Mouse (Mus musculus) midbrain, embryonic 10.5 days (tissue): ENCODE measurements around the gene Zer1. TPM values are rescaled to one million over a fixed set of nuclear protein-coding genes. Genes with fewer than 3 reads are reported as not detected.

Experiments used
- DNase-seq: peaks from one replicate; pipeline ENCODE4 v3.0.0-alpha.2; 2017; ENCODE audit warnings: low spot score
- H3K27ac ChIP-seq: fragments of 300-500 bp; sonication (generic); replicated peaks from 2 replicates; pipeline ENCODE4 v1.5.1; 2016; ENCODE audit warnings: mild to moderate bottlenecking
- H3K27me3 ChIP-seq: fragments of 300-500 bp; sonication (generic); 2 replicates; pipeline ENCODE4 v1.6.1; 2016; ENCODE audit warnings: low read depth, mild to moderate bottlenecking; ENCODE audit not compliant: poor library complexity, severe bottlenecking
- H3K36me3 ChIP-seq: fragments of 300-500 bp; sonication (generic); 2 replicates; pipeline ENCODE4 v1.6.1; 2016; ENCODE audit warnings: mild to moderate bottlenecking, moderate library complexity
- H3K4me1 ChIP-seq: fragments of 300-500 bp; sonication (generic); 2 replicates; pipeline ENCODE4 v1.6.1; 2016
- H3K4me3 ChIP-seq: fragments of 300-500 bp; sonication (generic); 2 replicates; pipeline ENCODE4 v1.5.1; 2016; ENCODE audit warnings: mild to moderate bottlenecking, moderate library complexity
- H3K9me3 ChIP-seq: fragments of 300-500 bp; sonication (generic); replicated peaks from 2 replicates; pipeline ENCODE4 v1.6.1; 2016; ENCODE audit warnings: mild to moderate bottlenecking
- WGBS: fragments of 180-500 bp; shearing (Covaris S2); methylation state at CpG from one replicate; pipeline ENCODE4 v1.1.7; 2016; 5-methylcytosine and 5-hydroxymethylcytosine counted together
- polyA plus RNA-seq: library from polyadenylated mRNA; unstranded; fragments of >200 nt; fragmentation: Nextera tagmentation; extraction: Ambion mirVana; gene quantifications from 2 replicates; pipeline ENCODE4 v1.2.1, GENCODE M21; 2016

The Zer1 gene
- polyA plus RNA-seq, 1 experiment from 2014 or later: 6.0 TPM

DNA sequence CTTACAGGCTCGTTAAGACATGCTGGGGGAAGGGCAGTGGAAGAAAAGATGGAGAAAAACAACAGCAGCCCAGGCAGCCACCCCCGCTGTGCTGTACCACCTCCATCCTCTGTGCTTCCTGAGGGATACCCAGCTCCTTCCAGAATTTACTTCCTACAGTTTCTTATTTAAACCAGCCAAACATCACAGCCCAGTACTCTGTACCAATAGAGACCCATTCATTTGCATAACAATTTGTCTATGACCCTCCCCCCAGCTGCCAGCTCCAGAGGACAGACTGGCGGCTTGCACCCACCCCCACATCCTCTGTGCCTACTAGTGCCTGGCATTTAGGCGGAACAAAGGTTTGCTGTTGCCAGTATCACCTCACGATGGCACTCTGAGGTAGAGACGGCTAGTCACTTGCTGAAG is 4.7 kb downstream of the Zer1 start:
- DNase-seq: no peak
- Histone ChIP-seq H3K4me3 (no peak overlapping the region), H3K9me3 (no peaks in the 10 kb centered on the region), H3K4me1 (peaks cover 36% of the 10 kb centered on the region), H3K27me3 (no peaks in the 10 kb centered on the region), H3K27ac (peak overlapping the region; percentile 65), H3K36me3 (0 out of 2 replicates have a peak, but pooled peaks cover 4% of the 10 kb centered on the region)
- WGBS: 22% methylated on average over 6 of the region's 6 CpGs

DNA sequence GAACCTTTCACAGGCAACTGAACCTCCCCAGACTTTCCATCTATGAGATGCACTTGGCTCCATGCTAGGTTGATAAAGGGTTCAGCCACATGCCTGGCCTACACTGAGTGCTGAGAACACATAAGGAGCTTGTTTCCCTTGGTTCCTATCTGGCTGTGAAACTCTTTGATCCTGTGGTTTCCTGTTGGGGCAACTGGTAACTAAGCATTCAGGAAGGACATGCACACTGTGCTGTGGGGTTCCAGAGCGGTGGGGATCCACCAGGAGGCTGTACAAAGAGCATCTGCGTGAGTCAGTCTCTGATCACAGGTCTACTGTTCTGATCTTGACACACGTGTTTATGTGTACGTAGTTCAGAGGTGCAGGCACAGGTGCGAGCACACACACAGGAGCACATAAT is 11.8 kb downstream of the Zer1 start:
- Histone ChIP-seq H3K27me3 (no peaks in the 10 kb centered on the region), H3K9me3 (no peaks in the 10 kb centered on the region), H3K4me3 (no peak overlapping the region), H3K36me3 (peaks cover 54% of the 10 kb centered on the region), H3K4me1 (no peaks in the 10 kb centered on the region), H3K27ac (no peak overlapping the region)
- DNase-seq: no peak
- 95% methylated on average over 5 of the region's 5 CpGs for whole genome bisulfite sequencing

GRCm38 (mm10) chr2:30111500-30111899 is 12.9 kb downstream of the Zer1 start:
- 88% methylated on average over 2 of the region's 2 CpGs for WGBS
- peaks cover 64% of the 10 kb centered on the region for H3K36me3 ChIP-seq
- DNase-seq: no peak

DNA sequence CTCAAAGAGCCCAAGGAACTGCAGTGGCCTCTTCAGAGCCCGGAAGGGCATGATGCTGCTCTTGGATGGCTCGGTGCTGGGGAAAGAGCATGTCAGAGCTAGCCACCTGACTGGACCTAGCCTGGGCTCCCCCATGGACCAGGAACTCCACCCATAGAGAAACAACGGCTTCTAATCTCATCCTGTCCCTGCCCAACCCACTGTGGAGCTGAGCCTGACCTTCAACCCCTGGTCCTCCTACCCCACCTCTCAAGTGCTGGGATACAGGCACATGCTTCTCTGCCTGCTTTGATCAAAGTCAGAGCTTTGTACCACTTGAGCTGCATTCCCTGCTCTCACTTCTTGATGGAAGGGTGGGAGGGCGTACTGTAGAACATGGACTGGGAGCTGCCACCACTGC is 16.1 kb downstream of the Zer1 start:
- Histone ChIP-seq H3K4me1 (no peaks in the 10 kb centered on the region), H3K9me3 (no peaks in the 10 kb centered on the region), H3K4me3 (no peak overlapping the region), H3K36me3 (peaks cover 84% of the 10 kb centered on the region), H3K27ac (no peak overlapping the region), H3K27me3 (no peaks in the 10 kb centered on the region)
- no peak for DNase-seq
- 93% methylated on average over 4 of the region's 4 CpGs for WGBS

More at GRCm38 (mm10) chr2:30111500-30111899, 12.9 kb downstream of the Zer1 start:
- no peaks in the 10 kb centered on the region for H3K9me3 ChIP-seq
- no peaks in the 10 kb centered on the region for H3K27me3 ChIP-seq
- H3K4me1 ChIP-seq: no peaks in the 10 kb centered on the region
- no peak overlapping the region for H3K4me3 ChIP-seq
- no peak overlapping the region for H3K27ac ChIP-seq

- WGBS: 96% methylated on average over 5 of the region's 5 CpGs
- Histone ChIP-seq H3K4me3 (no peak overlapping the region), H3K9me3 (no peaks in the 10 kb centered on the region), H3K27me3 (no peaks in the 10 kb centered on the region), H3K27ac (no peak overlapping the region), H3K4me1 (no peaks in the 10 kb centered on the region), H3K36me3 (peaks cover 84% of the 10 kb centered on the region)
- no peak for DNase-seq
Measured at GRCm38 (mm10) chr2:30107646-30108045, 16.7 kb downstream of the Zer1 start.

GRCm38 (mm10) chr2:30106364-30106763 is 18.0 kb downstream of the Zer1 start:
- DNase-seq: peak; percentile 44
- Histone ChIP-seq H3K9me3 (no peaks in the 10 kb centered on the region), H3K4me3 (no peak overlapping the region), H3K4me1 (no peaks in the 10 kb centered on the region), H3K27me3 (no peaks in the 10 kb centered on the region), H3K27ac (no peak overlapping the region), H3K36me3 (peaks cover 88% of the 10 kb centered on the region)

- no peaks in the 10 kb centered on the region for H3K27me3 ChIP-seq
- H3K9me3 ChIP-seq: no peaks in the 10 kb centered on the region
- H3K4me1 ChIP-seq: no peaks in the 10 kb centered on the region
- H3K4me3 ChIP-seq: no peak overlapping the region
- no peak overlapping the region for H3K27ac ChIP-seq
- peaks cover 64% of the 10 kb centered on the region for H3K36me3 ChIP-seq
- 80% methylated on average over 4 of the region's 4 CpGs for WGBS
- no peak for DNase-seq
Measured at GRCm38 (mm10) chr2:30100214-30100613, 24.2 kb downstream of the Zer1 start.

DNA sequence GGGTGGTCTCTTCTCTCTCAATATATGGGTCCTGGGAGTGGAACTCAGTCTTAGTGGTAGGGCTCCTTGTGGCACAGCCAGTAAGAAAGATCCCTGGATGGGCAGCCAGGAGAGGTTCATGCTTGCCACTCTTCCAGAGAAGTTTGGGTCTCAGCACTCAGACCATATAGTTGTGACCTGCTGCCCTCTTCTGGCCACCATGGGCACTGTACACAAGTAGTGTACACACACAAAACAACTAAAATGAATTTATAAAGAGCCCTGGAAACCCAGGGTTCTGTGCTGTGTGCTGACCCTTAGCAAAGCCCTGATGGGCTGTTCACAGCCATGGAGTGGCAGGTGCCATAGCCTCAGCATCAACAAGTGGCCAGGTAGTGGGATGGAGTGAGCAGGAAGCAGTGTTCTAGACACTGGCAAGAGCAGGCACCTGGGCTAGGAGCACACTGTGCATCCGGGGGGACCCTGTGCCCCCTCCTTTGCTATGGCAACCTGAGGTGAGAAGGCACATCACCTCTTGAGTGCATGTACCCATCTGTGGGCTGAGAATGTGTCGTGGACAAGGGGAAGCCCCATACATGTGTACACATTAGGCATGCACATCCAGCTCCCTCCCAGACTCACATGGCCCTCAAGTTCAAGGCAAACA is 28.4 kb downstream of the Zer1 start:
- H3K27ac ChIP-seq: no peak overlapping the region
- no peak overlapping the region for H3K4me3 ChIP-seq
- no peaks in the 10 kb centered on the region for H3K9me3 ChIP-seq
- DNase-seq: peak; percentile 58
- H3K27me3 ChIP-seq: no peaks in the 10 kb centered on the region
- peaks cover 36% of the 10 kb centered on the region for H3K36me3 ChIP-seq
- H3K4me1 ChIP-seq: peaks cover 34% of the 10 kb centered on the region
- WGBS: 78% methylated on average over 2 of the region's 2 CpGs

GRCm38 (mm10) chr2:30094208-30094588 is 30.2 kb downstream of the Zer1 start:
- H3K36me3 ChIP-seq: peaks cover 33% of the 10 kb centered on the region
- WGBS: 3% methylated on average over 13 of the region's 13 CpGs
- H3K27ac ChIP-seq: peak overlapping the region; percentile 72
- H3K4me3 ChIP-seq: peak overlapping the region; percentile 57
- H3K9me3 ChIP-seq: no peaks in the 10 kb centered on the region
- H3K27me3 ChIP-seq: no peaks in the 10 kb centered on the region
- peaks cover 34% of the 10 kb centered on the region for H3K4me1 ChIP-seq
- no peak for DNase-seq

DNA sequence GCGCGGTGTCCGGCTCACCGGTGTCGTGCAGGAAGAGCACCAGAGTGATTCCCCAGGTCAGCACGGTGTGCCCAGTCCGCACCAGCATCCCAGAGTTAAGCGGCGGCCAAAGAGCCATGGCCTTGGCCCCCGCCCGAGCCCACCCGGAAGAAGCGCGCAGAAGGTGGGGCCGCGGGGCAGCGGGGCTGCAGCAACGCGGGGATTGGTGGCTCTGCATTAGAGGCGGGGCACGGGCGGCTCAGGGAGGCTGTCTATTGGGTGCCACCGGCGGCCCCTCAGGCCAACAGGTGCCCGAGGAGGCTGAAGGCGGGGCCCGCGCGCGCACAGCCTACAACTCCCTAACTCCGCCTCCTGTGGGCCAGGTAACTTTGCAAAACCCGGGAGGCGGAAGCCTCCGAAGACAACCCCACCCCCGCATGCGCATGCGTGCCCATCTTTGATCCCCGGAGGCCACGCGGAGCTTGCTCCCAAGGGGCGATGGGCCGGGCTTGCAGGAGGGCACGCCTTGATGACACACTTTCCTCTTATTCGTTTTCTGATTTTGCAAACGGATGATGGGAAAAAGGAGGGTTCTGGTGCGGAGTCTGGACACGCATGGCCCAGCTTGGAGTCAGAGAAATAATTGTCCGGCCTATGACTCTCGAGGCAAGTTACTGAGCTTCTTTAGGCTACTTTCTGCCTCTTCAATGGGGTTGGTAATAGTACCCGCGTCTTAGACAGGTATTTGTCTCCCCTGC is 30.7 kb downstream of the Zer1 start, which contains the start of gene Zdhhc12:
Gene Zdhhc12, minus strand, starts transcription at position 178 of the 737 bp plus-strand sequence.
- DNase-seq: peak; percentile 96
- Histone ChIP-seq H3K36me3 (peaks cover 27% of the 10 kb centered on the region), H3K27ac (peak within 1 kb of the TSS; percentile 72), H3K4me3 (peak within 1 kb of the TSS; percentile 57), H3K4me1 (peaks cover 34% of the 10 kb centered on the region), H3K9me3 (no peaks in the 10 kb centered on the region), H3K27me3 (no peaks in the 10 kb centered on the region)
- under 1% methylated on average over 51 of the region's 51 CpGs for WGBS

GRCm38 (mm10) chr2:30092280-30092918 is 32.0 kb downstream of the Zer1 start:
- no peaks in the 10 kb centered on the region for H3K27me3 ChIP-seq
- H3K4me1 ChIP-seq: peaks cover 34% of the 10 kb centered on the region
- H3K9me3 ChIP-seq: no peaks in the 10 kb centered on the region
- H3K27ac ChIP-seq: peak overlapping the region; percentile 72
- H3K4me3 ChIP-seq: peak overlapping the region; percentile 57
- 50% methylated on average over 6 of the region's 6 CpGs for WGBS
- H3K36me3 ChIP-seq: peaks cover 29% of the 10 kb centered on the region
- DNase-seq: no peak

GRCm38 (mm10) chr2:30091521-30091920 is 32.9 kb downstream of the Zer1 start:
- H3K9me3 ChIP-seq: no peaks in the 10 kb centered on the region
- H3K36me3 ChIP-seq: peaks cover 37% of the 10 kb centered on the region
- H3K4me1 ChIP-seq: peaks cover 34% of the 10 kb centered on the region
- H3K27ac ChIP-seq: no peak overlapping the region
- WGBS: 95% methylated on average over 12 of the region's 12 CpGs
- no peak overlapping the region for H3K4me3 ChIP-seq
- DNase-seq: no peak
- H3K27me3 ChIP-seq: no peaks in the 10 kb centered on the region

- 95% methylated on average over 4 of the region's 4 CpGs for WGBS
- no peak for DNase-seq
- Histone ChIP-seq H3K36me3 (peaks cover 35% of the 10 kb centered on the region), H3K4me1 (peaks cover 21% of the 10 kb centered on the region), H3K4me3 (no peak overlapping the region), H3K27me3 (no peaks in the 10 kb centered on the region), H3K9me3 (no peaks in the 10 kb centered on the region), H3K27ac (no peak overlapping the region)
Measured at GRCm38 (mm10) chr2:30087310-30087709, 37.1 kb downstream of the Zer1 start.
